Mouse (Mus musculus): ENCODE results near the gene Gpatch8.

DNA sequence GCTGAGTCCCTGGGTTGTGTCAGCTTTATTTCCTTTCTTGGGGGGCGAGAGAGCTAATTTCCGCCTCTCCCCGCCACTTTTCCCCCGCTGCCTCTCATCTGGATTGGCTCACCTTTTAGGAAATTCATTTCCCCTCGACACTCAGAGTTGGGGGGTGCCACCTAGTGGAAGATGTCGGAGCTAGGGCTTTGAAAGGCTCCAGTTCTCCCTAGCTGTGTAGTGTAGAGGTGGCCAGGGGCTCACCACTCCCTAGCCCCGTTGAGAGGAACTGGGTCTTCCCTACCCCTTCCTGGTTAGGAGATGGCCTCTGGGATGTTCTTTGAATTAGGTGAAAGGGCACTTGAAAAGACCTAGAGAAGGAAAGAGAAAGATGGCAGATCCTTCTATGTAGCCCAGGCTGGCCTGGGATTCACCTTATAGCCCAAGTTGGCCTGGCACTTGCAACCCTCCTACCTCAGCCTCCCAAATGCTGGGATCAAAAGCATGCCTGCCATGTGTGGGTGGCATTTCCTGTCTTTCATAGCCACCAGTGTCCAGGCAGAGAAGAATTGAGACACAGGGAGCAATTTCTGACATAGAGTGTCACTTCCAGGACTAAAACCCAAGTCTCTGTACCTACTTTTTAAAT, 125.1 kb downstream of the Gpatch8 start:
- TF ChIP-seq CTCF (IDR thresholded peaks at IDR 0.05; ENCODE audit: low read depth, low read length) (peak; percentile 70), POLR2A (IDR thresholded peaks at IDR 0.05; ENCODE audit: insufficient read depth, low read length) (no peak)
